Mouse (Mus musculus): ENCODE data around the gene Fam180a. TPM values are rescaled to one million over a fixed set of nuclear protein-coding genes. Genes with fewer than 3 reads are reported as not detected.

Gene Fam180a
- polyA plus RNA-seq, 1 experiment from 2014 or later, result 1.5 TPM

DNA sequence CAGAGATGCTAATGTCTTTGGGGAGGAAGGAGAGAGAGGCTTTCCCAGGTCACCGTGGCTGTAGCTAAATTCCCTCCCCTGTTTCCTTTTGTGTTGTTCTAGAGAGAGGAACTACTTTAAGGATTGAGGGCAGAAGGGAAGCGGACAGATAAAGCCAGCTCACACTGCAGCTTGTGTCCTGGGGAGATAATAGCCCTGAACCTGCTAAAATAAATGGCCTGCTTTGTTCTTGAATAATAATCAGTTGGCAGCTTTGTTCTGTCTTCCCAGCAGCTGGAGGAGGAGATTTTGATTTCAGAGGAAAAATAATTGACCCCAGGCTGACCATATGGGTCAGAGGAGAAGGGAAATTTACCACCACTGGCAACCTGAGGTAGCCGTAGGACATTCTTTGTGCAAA, 12.7 kb upstream of the Fam180a start:
- H3K4me3 ChIP-seq (ENCODE audit: low read depth, low read length), result no peak overlapping the region
- WGBS, result 55% methylated on average over 3 of the region's 3 CpGs
- no peaks in the 10 kb centered on the region for H3K9me3 ChIP-seq (ENCODE audit: control insufficient read depth)
- ATAC-seq, result no peak
- no peak overlapping the region for H3K9ac ChIP-seq (ENCODE audit: low read depth, low read length)
- no peaks in the 10 kb centered on the region for H3K27me3 ChIP-seq (replicated peaks; ENCODE audit: control insufficient read depth, insufficient read depth, low read length)
- H3K36me3 ChIP-seq (ENCODE audit: control insufficient read depth, insufficient read depth), result no peaks in the 10 kb centered on the region
- H3K27ac ChIP-seq (ENCODE audit: low read depth, low read length), result no peak overlapping the region
- no peaks in the 10 kb centered on the region for H3K4me1 ChIP-seq (replicated peaks; ENCODE audit: control insufficient read depth, insufficient read depth, low read length)
- no peak for TF ChIP-seq CTCF (IDR thresholded peaks at IDR 0.05; ENCODE audit: low read depth)
- no peak overlapping the region for H3K4me2 ChIP-seq (replicated peaks; ENCODE audit: low read depth)

GRCm38 (mm10) chr6:35337836-35338235, 11.9 kb upstream of the Fam180a start:
- no peak overlapping the region for H3K4me2 ChIP-seq (replicated peaks; ENCODE audit: low read depth)
- ATAC-seq, result no peak
- no peak overlapping the region for H3K9ac ChIP-seq (ENCODE audit: low read depth, low read length)
- H3K27me3 ChIP-seq (replicated peaks; ENCODE audit: control insufficient read depth, insufficient read depth, low read length), result no peaks in the 10 kb centered on the region
- TF ChIP-seq CTCF (IDR thresholded peaks at IDR 0.05; ENCODE audit: low read depth), result no peak
- no peaks in the 10 kb centered on the region for H3K36me3 ChIP-seq (ENCODE audit: control insufficient read depth, insufficient read depth)
- 44% methylated on average over 8 of the region's 8 CpGs for WGBS
- no peak overlapping the region for H3K4me3 ChIP-seq (ENCODE audit: low read depth, low read length)
- no peaks in the 10 kb centered on the region for H3K4me1 ChIP-seq (replicated peaks; ENCODE audit: control insufficient read depth, insufficient read depth, low read length)
- no peaks in the 10 kb centered on the region for H3K9me3 ChIP-seq (ENCODE audit: control insufficient read depth)
- no peak overlapping the region for H3K27ac ChIP-seq (ENCODE audit: low read depth, low read length)

GRCm38 (mm10) chr6:35335452-35335851, 9.5 kb upstream of the Fam180a start:
- WGBS, result 40% methylated on average over 5 of the region's 5 CpGs
- Histone ChIP-seq H3K9me3 (ENCODE audit: control insufficient read depth) (no peaks in the 10 kb centered on the region), H3K4me3 (ENCODE audit: low read depth, low read length) (no peak overlapping the region), H3K27me3 (replicated peaks; ENCODE audit: control insufficient read depth, insufficient read depth, low read length) (no peaks in the 10 kb centered on the region), H3K9ac (ENCODE audit: low read depth, low read length) (no peak overlapping the region), H3K4me1 (replicated peaks; ENCODE audit: control insufficient read depth, insufficient read depth, low read length) (no peaks in the 10 kb centered on the region), H3K4me2 (replicated peaks; ENCODE audit: low read depth) (no peak overlapping the region), H3K36me3 (ENCODE audit: control insufficient read depth, insufficient read depth) (no peaks in the 10 kb centered on the region), H3K27ac (ENCODE audit: low read depth, low read length) (no peak overlapping the region)
- no peak for ATAC-seq
- TF ChIP-seq CTCF (IDR thresholded peaks at IDR 0.05; ENCODE audit: low read depth), result no peak

DNA sequence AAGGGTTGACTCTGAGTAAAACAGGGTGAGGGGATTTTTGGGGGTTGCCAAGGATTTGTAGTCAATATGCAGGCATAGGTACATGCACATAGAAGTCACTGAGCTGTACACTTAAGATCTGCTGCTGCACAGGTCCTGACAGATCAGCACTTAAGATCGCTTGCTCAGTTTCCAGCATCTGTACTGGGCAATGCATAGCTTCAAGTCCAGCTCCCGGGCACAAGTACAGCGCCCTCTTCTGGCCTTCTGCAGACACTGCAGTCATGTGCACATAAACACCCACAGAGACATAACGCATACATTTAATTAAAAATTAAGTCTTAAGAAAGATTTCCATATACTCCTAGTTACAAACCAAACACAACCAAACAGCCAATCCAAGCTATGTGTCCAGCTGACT, 8.3 kb upstream of the Fam180a start:
- Histone ChIP-seq H3K36me3 (ENCODE audit: control insufficient read depth, insufficient read depth) (no peaks in the 10 kb centered on the region), H3K4me1 (replicated peaks; ENCODE audit: control insufficient read depth, insufficient read depth, low read length) (no peaks in the 10 kb centered on the region), H3K27me3 (replicated peaks; ENCODE audit: control insufficient read depth, insufficient read depth, low read length) (no peaks in the 10 kb centered on the region), H3K4me2 (replicated peaks; ENCODE audit: low read depth) (no peak overlapping the region), H3K27ac (ENCODE audit: low read depth, low read length) (no peak overlapping the region), H3K4me3 (ENCODE audit: low read depth, low read length) (no peak overlapping the region), H3K9me3 (ENCODE audit: control insufficient read depth) (no peaks in the 10 kb centered on the region), H3K9ac (ENCODE audit: low read depth, low read length) (no peak overlapping the region)
- peak; percentile 56 for TF ChIP-seq CTCF (IDR thresholded peaks at IDR 0.05; ENCODE audit: low read depth)
- ATAC-seq, result no peak
- WGBS, result 75% methylated on average over 4 of the region's 4 CpGs

GRCm38 (mm10) chr6:35333632-35334031, 7.7 kb upstream of the Fam180a start:
- Histone ChIP-seq H3K4me2 (replicated peaks; ENCODE audit: low read depth) (no peak overlapping the region), H3K27me3 (replicated peaks; ENCODE audit: control insufficient read depth, insufficient read depth, low read length) (no peaks in the 10 kb centered on the region), H3K27ac (ENCODE audit: low read depth, low read length) (no peak overlapping the region), H3K4me3 (ENCODE audit: low read depth, low read length) (no peak overlapping the region), H3K9ac (ENCODE audit: low read depth, low read length) (no peak overlapping the region), H3K36me3 (ENCODE audit: control insufficient read depth, insufficient read depth) (no peaks in the 10 kb centered on the region), H3K4me1 (replicated peaks; ENCODE audit: control insufficient read depth, insufficient read depth, low read length) (no peaks in the 10 kb centered on the region), H3K9me3 (ENCODE audit: control insufficient read depth) (no peaks in the 10 kb centered on the region)
- 26% methylated on average over 3 of the region's 3 CpGs for WGBS
- no peak for TF ChIP-seq CTCF (IDR thresholded peaks at IDR 0.05; ENCODE audit: low read depth)
- ATAC-seq, result peak; percentile 70

DNA sequence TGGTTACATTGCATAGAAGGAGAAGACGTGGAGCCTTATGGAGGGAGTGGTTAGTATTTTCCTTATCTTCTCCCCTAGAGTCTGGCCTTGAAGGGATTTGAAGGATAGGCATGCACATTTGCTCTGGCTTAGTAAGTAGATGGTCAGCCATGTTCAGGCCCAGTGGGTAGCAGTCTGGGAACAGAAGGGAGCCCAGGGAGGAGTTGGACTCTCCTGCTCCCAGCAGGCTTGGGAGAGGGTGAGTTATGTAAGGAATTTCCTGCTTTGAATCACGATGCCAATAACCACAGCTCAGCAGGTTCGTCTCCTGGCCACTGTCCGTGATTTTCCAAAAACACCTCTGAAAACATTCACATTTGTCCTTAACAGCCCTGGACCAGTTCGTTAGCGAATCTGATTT, 4.9 kb upstream of the Fam180a start:
- no peaks in the 10 kb centered on the region for H3K27me3 ChIP-seq (replicated peaks; ENCODE audit: control insufficient read depth, insufficient read depth, low read length)
- WGBS, result 48% methylated on average over 6 of the region's 6 CpGs
- no peaks in the 10 kb centered on the region for H3K4me1 ChIP-seq (replicated peaks; ENCODE audit: control insufficient read depth, insufficient read depth, low read length)
- no peaks in the 10 kb centered on the region for H3K36me3 ChIP-seq (ENCODE audit: control insufficient read depth, insufficient read depth)
- no peak overlapping the region for H3K27ac ChIP-seq (ENCODE audit: low read depth, low read length)
- no peak overlapping the region for H3K4me3 ChIP-seq (ENCODE audit: low read depth, low read length)
- H3K9me3 ChIP-seq (ENCODE audit: control insufficient read depth), result no peaks in the 10 kb centered on the region
- no peak overlapping the region for H3K4me2 ChIP-seq (replicated peaks; ENCODE audit: low read depth)
- no peak overlapping the region for H3K9ac ChIP-seq (ENCODE audit: low read depth, low read length)
- TF ChIP-seq CTCF (IDR thresholded peaks at IDR 0.05; ENCODE audit: low read depth), result no peak
- no peak for ATAC-seq

GRCm38 (mm10) chr6:35329956-35330355, 4.0 kb upstream of the Fam180a start:
- 94% methylated on average over 12 of the region's 12 CpGs for WGBS
- H3K4me1 ChIP-seq (replicated peaks; ENCODE audit: control insufficient read depth, insufficient read depth, low read length), result no peaks in the 10 kb centered on the region
- no peak for ATAC-seq
- no peak overlapping the region for H3K9ac ChIP-seq (ENCODE audit: low read depth, low read length)
- no peaks in the 10 kb centered on the region for H3K9me3 ChIP-seq (ENCODE audit: control insufficient read depth)
- H3K36me3 ChIP-seq (ENCODE audit: control insufficient read depth, insufficient read depth), result no peaks in the 10 kb centered on the region
- H3K4me3 ChIP-seq (ENCODE audit: low read depth, low read length), result no peak overlapping the region
- no peak overlapping the region for H3K27ac ChIP-seq (ENCODE audit: low read depth, low read length)
- no peak overlapping the region for H3K4me2 ChIP-seq (replicated peaks; ENCODE audit: low read depth)
- no peak for TF ChIP-seq CTCF (IDR thresholded peaks at IDR 0.05; ENCODE audit: low read depth)
- H3K27me3 ChIP-seq (replicated peaks; ENCODE audit: control insufficient read depth, insufficient read depth, low read length), result no peaks in the 10 kb centered on the region

Data from intestine, postnatal 0 days (tissue).